Mouse (Mus musculus) liver, embryonic 15.5 days (tissue): ENCODE results near the gene Fam222b. TPM values are rescaled to one million over a fixed set of nuclear protein-coding genes. Genes with fewer than 3 reads are reported as not detected.

ENCODE experiments used
- ATAC-seq: fragments of 200-750 bp; cut with Nextera tagmentation; 2 replicates; pipeline ENCODE4 v1.8.0; 2017; ENCODE audit warnings: moderate number of reproducible peaks, mild to moderate bottlenecking, moderate library complexity; ENCODE audit not compliant: insufficient read depth
- H3K27ac ChIP-seq: fragments of 300-500 bp; sonication (generic); replicated peaks from 2 replicates; pipeline ENCODE4 v1.5.1; 2015; ENCODE audit warnings: mild to moderate bottlenecking, inconsistent platforms
- H3K27me3 ChIP-seq: fragments of 300-500 bp; sonication (generic); 2 replicates; pipeline ENCODE4 v1.6.1; 2015; ENCODE audit warnings: mild to moderate bottlenecking, inconsistent platforms
- H3K36me3 ChIP-seq: fragments of 300-500 bp; sonication (generic); replicated peaks from 2 replicates; pipeline ENCODE4 v1.6.1; 2015; ENCODE audit warnings: moderate library complexity, mild to moderate bottlenecking, inconsistent platforms
- H3K4me1 ChIP-seq: fragments of 300-500 bp; sonication (generic); replicated peaks from 2 replicates; pipeline ENCODE4 v1.6.1; 2015; ENCODE audit warnings: inconsistent platforms
- H3K4me2 ChIP-seq: fragments of 300-500 bp; sonication (generic); 2 replicates; pipeline ENCODE4 v1.6.1; 2015; ENCODE audit warnings: moderate library complexity, mild to moderate bottlenecking, inconsistent platforms
- H3K4me3 ChIP-seq: fragments of 300-500 bp; sonication (generic); replicated peaks from 2 replicates; pipeline ENCODE4 v1.5.1; 2015; ENCODE audit warnings: mild to moderate bottlenecking, inconsistent platforms
- H3K9ac ChIP-seq: fragments of 300-500 bp; sonication (generic); 2 replicates; pipeline ENCODE4 v1.6.1; 2015; ENCODE audit warnings: moderate library complexity, mild to moderate bottlenecking, inconsistent platforms
- H3K9me3 ChIP-seq: fragments of 300-500 bp; sonication (generic); replicated peaks from 2 replicates; pipeline ENCODE4 v1.6.1; 2016; ENCODE audit warnings: inconsistent platforms
- WGBS: fragments of 180-500 bp; shearing (Covaris S2); methylation state at CpG from one replicate; pipeline ENCODE4 v1.1.7; 2015; ENCODE audit warnings: mixed read lengths; ENCODE audit not compliant: insufficient replicate concordance; 5-methylcytosine and 5-hydroxymethylcytosine counted together
- polyA plus RNA-seq: library from polyadenylated mRNA; unstranded; fragments of >200 nt; fragmentation: Nextera tagmentation; extraction: Ambion mirVana; gene quantifications from 2 replicates; pipeline ENCODE4 v1.2.1, GENCODE M21; 2015

Gene Fam222b
- polyA plus RNA-seq, 1 experiment from 2014 or later = 4.3 TPM

GRCm38 (mm10) chr11:78137584-78137983 is 43.1 kb downstream of the Fam222b start:
- WGBS = 70% methylated on average over 4 of the region's 4 CpGs
- Histone ChIP-seq H3K4me2 (no peak overlapping the region), H3K4me1 (peaks cover 75% of the 10 kb centered on the region), H3K36me3 (no peaks in the 10 kb centered on the region), H3K9me3 (no peaks in the 10 kb centered on the region), H3K27ac (no peak overlapping the region), H3K9ac (no peak overlapping the region), H3K27me3 (no peaks in the 10 kb centered on the region), H3K4me3 (no peak overlapping the region)
- ATAC-seq = peak; percentile 10; the same call in 1 of the 2 replicates

- H3K27ac ChIP-seq = 0 out of 2 replicates have a peak overlapping the region, but pooled peaks have one; percentile 25
- 0 out of 2 replicates have a peak, but pooled peaks cover 2% of the 10 kb centered on the region for H3K36me3 ChIP-seq
- no peaks in the 10 kb centered on the region for H3K9me3 ChIP-seq
- 74% methylated on average over 3 of the region's 3 CpGs for WGBS
- no peak overlapping the region for H3K4me2 ChIP-seq
- H3K27me3 ChIP-seq = no peaks in the 10 kb centered on the region
- H3K4me3 ChIP-seq = no peak overlapping the region
- peaks cover 71% of the 10 kb centered on the region for H3K4me1 ChIP-seq
- no peak overlapping the region for H3K9ac ChIP-seq
- ATAC-seq = 0 out of 2 replicates have a peak, but pooled peaks have one; percentile 10
These were observed 43.6 kb downstream of the Fam222b start for GRCm38 (mm10) chr11:78138023-78138422.

GRCm38 (mm10) chr11:78140665-78141064 is 46.2 kb downstream of the Fam222b start:
- peaks cover 46% of the 10 kb centered on the region for H3K4me1 ChIP-seq
- no peak overlapping the region for H3K4me3 ChIP-seq
- 27% methylated on average over 5 of the region's 5 CpGs for WGBS
- H3K36me3 ChIP-seq = peaks cover 15% of the 10 kb centered on the region; the same call in 1 of the 2 replicates
- no peak for ATAC-seq
- H3K27me3 ChIP-seq = no peaks in the 10 kb centered on the region
- H3K9me3 ChIP-seq = no peaks in the 10 kb centered on the region
- H3K4me2 ChIP-seq = no peak overlapping the region
- H3K9ac ChIP-seq = no peak overlapping the region
- 0 out of 2 replicates have a peak overlapping the region, but pooled peaks have one; percentile 39 for H3K27ac ChIP-seq

- peaks cover 23% of the 10 kb centered on the region; the same call in 1 of the 2 replicates for H3K36me3 ChIP-seq
- 86% methylated on average over 2 of the region's 2 CpGs for WGBS
- ATAC-seq = no peak
- no peak overlapping the region for H3K4me3 ChIP-seq
- H3K9ac ChIP-seq = no peak overlapping the region
- no peak overlapping the region for H3K27ac ChIP-seq
- peaks cover 25% of the 10 kb centered on the region for H3K4me1 ChIP-seq
- no peaks in the 10 kb centered on the region for H3K9me3 ChIP-seq
- H3K27me3 ChIP-seq = no peaks in the 10 kb centered on the region
- no peak overlapping the region for H3K4me2 ChIP-seq
These were observed 49.1 kb downstream of the Fam222b start for GRCm38 (mm10) chr11:78143520-78143919.

- Histone ChIP-seq H3K36me3 (peaks cover 41% of the 10 kb centered on the region), H3K4me3 (no peak overlapping the region), H3K9me3 (no peaks in the 10 kb centered on the region), H3K9ac (no peak overlapping the region), H3K27ac (no peak overlapping the region), H3K27me3 (no peaks in the 10 kb centered on the region), H3K4me2 (no peak overlapping the region), H3K4me1 (peaks cover 9% of the 10 kb centered on the region)
- ATAC-seq = no peak
- WGBS = 79% methylated on average over 5 of the region's 5 CpGs
These were observed 51.7 kb downstream of the Fam222b start for GRCm38 (mm10) chr11:78146168-78146567.

GRCm38 (mm10) chr11:78146707-78147543 is 52.5 kb downstream of the Fam222b start:
- peaks cover 41% of the 10 kb centered on the region for H3K36me3 ChIP-seq
- WGBS = 77% methylated on average over 6 of the region's 6 CpGs
- 0 out of 2 replicates have a peak, but pooled peaks cover 1% of the 10 kb centered on the region for H3K4me1 ChIP-seq
- no peak overlapping the region for H3K27ac ChIP-seq
- no peak overlapping the region for H3K9ac ChIP-seq
- H3K4me2 ChIP-seq = no peak overlapping the region
- no peak for ATAC-seq
- H3K9me3 ChIP-seq = no peaks in the 10 kb centered on the region
- no peaks in the 10 kb centered on the region for H3K27me3 ChIP-seq
- no peak overlapping the region for H3K4me3 ChIP-seq

- ATAC-seq = 0 out of 2 replicates have a peak, but pooled peaks have one; percentile 34
- Histone ChIP-seq H3K4me2 (no peak overlapping the region), H3K27me3 (no peaks in the 10 kb centered on the region), H3K4me1 (no peaks in the 10 kb centered on the region), H3K9ac (no peak overlapping the region), H3K9me3 (no peaks in the 10 kb centered on the region), H3K4me3 (no peak overlapping the region), H3K36me3 (peaks cover 55% of the 10 kb centered on the region), H3K27ac (no peak overlapping the region)
- 22% methylated on average over 1 of the region's 1 CpGs for WGBS
These were observed 56.7 kb downstream of the Fam222b start for GRCm38 (mm10) chr11:78151161-78151560.

- Histone ChIP-seq H3K27ac (no peak overlapping the region), H3K9ac (no peak overlapping the region), H3K27me3 (no peaks in the 10 kb centered on the region), H3K4me3 (no peak overlapping the region), H3K4me1 (no peaks in the 10 kb centered on the region), H3K9me3 (no peaks in the 10 kb centered on the region), H3K4me2 (no peak overlapping the region), H3K36me3 (peaks cover 64% of the 10 kb centered on the region)
- WGBS = 78% methylated on average over 9 of the region's 9 CpGs
- ATAC-seq = no peak
These were observed 58.1 kb downstream of the Fam222b start for GRCm38 (mm10) chr11:78152299-78153231.

- no peak overlapping the region for H3K27ac ChIP-seq
- H3K9ac ChIP-seq = no peak overlapping the region
- H3K27me3 ChIP-seq = no peaks in the 10 kb centered on the region
- no peaks in the 10 kb centered on the region for H3K9me3 ChIP-seq
- peaks cover 76% of the 10 kb centered on the region for H3K36me3 ChIP-seq
- H3K4me2 ChIP-seq = no peak overlapping the region
- H3K4me3 ChIP-seq = no peak overlapping the region
- 83% methylated on average over 13 of the region's 13 CpGs for WGBS
- peaks cover 5% of the 10 kb centered on the region for H3K4me1 ChIP-seq
- ATAC-seq = no peak
These were observed 59.3 kb downstream of the Fam222b start for GRCm38 (mm10) chr11:78153778-78154177.

- Histone ChIP-seq H3K4me1 (peaks cover 22% of the 10 kb centered on the region), H3K36me3 (peaks cover 80% of the 10 kb centered on the region), H3K27ac (no peak overlapping the region), H3K9me3 (no peaks in the 10 kb centered on the region), H3K27me3 (no peaks in the 10 kb centered on the region), H3K9ac (no peak overlapping the region), H3K4me3 (no peak overlapping the region), H3K4me2 (no peak overlapping the region)
- WGBS = 85% methylated on average over 5 of the region's 5 CpGs
- ATAC-seq = no peak
These were observed 61.2 kb downstream of the Fam222b start for GRCm38 (mm10) chr11:78155674-78156073.
